ENCODE assay signal across 9 mouse cellular contexts in the genomic region with DNA sequence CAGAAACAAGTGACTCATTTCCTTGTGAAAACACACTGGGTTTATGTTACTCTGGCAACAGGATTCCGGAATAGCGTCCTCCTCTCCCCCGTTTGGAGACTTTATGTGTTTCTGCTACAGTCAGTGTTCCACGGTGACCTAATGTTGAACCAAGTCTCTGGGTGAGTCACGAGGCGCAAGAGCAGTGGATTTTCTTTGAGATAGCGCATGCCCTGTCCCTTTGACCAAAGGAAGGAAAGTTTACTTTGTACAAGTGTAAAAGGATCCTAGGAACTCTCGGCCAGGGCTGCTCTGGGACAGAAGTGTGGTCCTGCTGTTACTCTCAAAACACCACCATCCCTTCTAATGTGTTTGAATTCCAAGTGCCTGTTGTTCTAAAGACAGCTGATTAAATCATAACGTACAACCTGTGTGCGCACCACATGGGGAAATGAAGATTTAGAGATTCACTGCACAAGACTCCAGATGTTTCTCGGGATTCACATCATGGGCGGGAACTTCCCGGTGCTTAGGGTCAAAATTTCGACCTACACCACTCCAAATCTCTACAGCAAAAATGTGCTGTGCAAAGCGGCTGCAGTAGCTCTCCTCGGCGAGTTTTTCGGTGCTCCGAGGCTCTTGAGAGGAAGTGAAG.
A peak's percentile ranks its signal among the peaks of the same experiment; 100 is the strongest.
DNase-seq lines count a peak whose midpoint lies in the region; ATAC-seq and TF ChIP-seq lines count a peak whose summit lies in the region.
"Had no signal": no experiment of that assay in that cellular context is flagged by ENCODE, and none has a peak within 500 bp of the region (broad histone marks: within the 10 kb centered on the region; RNA-seq: fewer than 3 reads in every experiment).

No protein-coding gene starts in this region.

- POLR2A ChIA-PET in Patski (lab: Charles Lee): no interaction called here

- WGBS in limb, embryonic 15.5 days: 33% methylated on average over 19 of the region's 19 CpGs
- 47% methylated on average over 19 of the region's 19 CpGs for WGBS in olfactory bulb, adult 2 months
- WGBS in cerebellum, adult 2 months: 74% methylated on average over 19 of the region's 19 CpGs

- intact Hi-C loops in gastrocnemius, postnatal 14 days (cut with DNase I; ENCODE audit: low total_unique reads): no loop called here

- H3K27ac ChIP-seq in bone marrow macrophage, adult 2 months (ENCODE audit: insufficient read depth, low read depth, low read length): peak overlapping the region; percentile 94
- peak overlapping the region; percentile 62 for H3K27ac ChIP-seq in limb, embryonic 15.5 days
- 0 out of 2 replicates have a peak overlapping the region, but pooled peaks have one; percentile 25 for H3K27ac ChIP-seq in olfactory bulb, adult 2 months (ENCODE audit: insufficient read depth, low read depth, low read length)
- H3K27ac ChIP-seq in cerebellum, adult 2 months (ENCODE audit: insufficient read depth, low read length): no peak overlapping the region

- peak; percentile 97 for ATAC-seq in Patski
- peak; percentile 81; the same call in 1 of the 2 replicates for ATAC-seq in limb, embryonic 15.5 days (ENCODE audit: insufficient number of reproducible peaks, low FRiP score, low TSS enrichment, low read depth)

- H3K4me3 ChIP-seq in bone marrow macrophage, adult 2 months (ENCODE audit: insufficient read depth, low read length): peak overlapping the region; percentile 43
- H3K4me3 ChIP-seq in limb, embryonic 15.5 days: peak overlapping the region; percentile 3; the same call in 1 of the 2 replicates
- no peak overlapping the region for H3K4me3 ChIP-seq in olfactory bulb, adult 2 months (ENCODE audit: insufficient read depth, low read depth, low read length)
- H3K4me3 ChIP-seq in cerebellum, adult 2 months (replicated peaks; ENCODE audit: insufficient read depth, low read depth, low read length): no peak overlapping the region
- H3K4me3 ChIP-seq: erythroblast, embryonic 14.5 days had no signal

- H3K27me3 ChIP-seq in Patski: no peaks in the 10 kb centered on the region
- no peaks in the 10 kb centered on the region for H3K27me3 ChIP-seq in limb, embryonic 15.5 days
- H3K27me3 ChIP-seq in cerebellum, adult 2 months (ENCODE audit: control insufficient read depth, insufficient read depth, low read length): no peaks in the 10 kb centered on the region

- TF ChIP-seq CTCF in Patski (IDR thresholded peaks at IDR 0.05): no peak
- TF ChIP-seq CTCF in bone marrow macrophage, adult 2 months (IDR thresholded peaks at IDR 0.05; ENCODE audit: low read depth, low read length): no peak
- TF ChIP-seq CTCF in olfactory bulb, adult 2 months (IDR thresholded peaks at IDR 0.05; ENCODE audit: insufficient read depth, low read depth, low read length): no peak
- no peak for TF ChIP-seq CTCF in cerebellum, adult 2 months (IDR thresholded peaks at IDR 0.05; ENCODE audit: borderline replicate concordance, insufficient read depth, low read depth, low read length)

- H3K4me1 ChIP-seq in bone marrow macrophage, adult 2 months (ENCODE audit: control insufficient read depth, insufficient read depth, low read length): peaks cover 12% of the 10 kb centered on the region
- H3K4me1 ChIP-seq in limb, embryonic 15.5 days: peaks cover 7% of the 10 kb centered on the region; the same call in 1 of the 2 replicates
- peaks cover 5% of the 10 kb centered on the region; the same call in 1 of the 2 replicates for H3K4me1 ChIP-seq in olfactory bulb, adult 2 months (ENCODE audit: control insufficient read depth, insufficient read depth, low read length)
- no peaks in the 10 kb centered on the region for H3K4me1 ChIP-seq in cerebellum, adult 2 months (ENCODE audit: control insufficient read depth, insufficient read depth, low read length)

- no peaks in the 10 kb centered on the region for H3K36me3 ChIP-seq in limb, embryonic 15.5 days

- CTCF ChIA-PET in Patski (lab: Charles Lee): interaction anchor here (0.8 to 1.9 kb wide), 3 partner anchors 30 to 263 kb away, joined by 3 to 4 read pairs (median 4); no protein-coding TSS in a partner anchor

- peak overlapping the region; percentile 15 for H3K4me2 ChIP-seq in limb, embryonic 15.5 days

- H3K9ac ChIP-seq in limb, embryonic 15.5 days: no peak overlapping the region

- in situ Hi-C loops in Patski (cut with MboI; ENCODE audit: low pct_unique_long_range_greater_than_20kb): no loop called here

- peak; percentile 87 for DNase-seq in Patski (ENCODE audit: low read depth, low spot score)
- peak; percentile 47 for DNase-seq in gastrocnemius, postnatal 14 days
- peak; percentile 71 for DNase-seq in kidney, adult 11 months
- DNase-seq in thymus, postnatal 10 days (ENCODE audit: low spot score in 2 of 2): no peak
- no peak for DNase-seq in cerebellum, adult 2 months

- TF ChIP-seq POLR2A in bone marrow macrophage, adult 2 months (IDR thresholded peaks at IDR 0.05; ENCODE audit: borderline replicate concordance, low read depth, low read length): no peak
- TF ChIP-seq POLR2A in olfactory bulb, adult 2 months (IDR thresholded peaks at IDR 0.05; ENCODE audit: insufficient read depth, low read depth, low read length): no peak
- TF ChIP-seq POLR2A in cerebellum, adult 2 months (IDR thresholded peaks at IDR 0.05; ENCODE audit: borderline replicate concordance, insufficient read depth, low read length): no peak

- H3K9me3 ChIP-seq in limb, embryonic 15.5 days: no peaks in the 10 kb centered on the region

Comparison
In these comparisons a context has a peak if more than half of its experiments do, and no peak if none do; other contexts are left out.
1. DNase-seq: peak in Patski (single experiment), gastrocnemius, postnatal 14 days (single experiment) and kidney, adult 11 months (single experiment); none in thymus, postnatal 10 days (0 of 2) and cerebellum, adult 2 months (0 of 2).
2. H3K4me3 ChIP-seq: peak in bone marrow macrophage, adult 2 months (single experiment) and limb, embryonic 15.5 days (single experiment); none in olfactory bulb, adult 2 months (single experiment) and cerebellum, adult 2 months (single experiment).